ENCODE assay signal across 9 mouse cellular contexts in genomic region chr19:3743362-3743761, GRCm38 (mm10). TPM values are rescaled to one million over a fixed set of nuclear protein-coding genes. Genes with fewer than 3 reads are reported as not detected.
DNase-seq lines count a peak whose midpoint lies in the region; ATAC-seq and TF ChIP-seq lines count a peak whose summit lies in the region.
"Had no signal": no experiment of that assay in that cellular context is flagged by ENCODE, and none has a peak within 500 bp of the region (broad histone marks: within the 10 kb centered on the region; RNA-seq: fewer than 3 reads in every experiment).

No protein-coding gene starts in this region.

- H3K9me3 ChIP-seq in stomach, embryonic 14.5 days (ENCODE audit: control insufficient read depth, low read depth, low read length) = 0 out of 2 replicates have a peak, but pooled peaks cover 7% of the 10 kb centered on the region
- H3K9me3 ChIP-seq in stomach, postnatal 0 days (ENCODE audit: control insufficient read depth, low read length) = no peaks in the 10 kb centered on the region
- peaks cover 7% of the 10 kb centered on the region; the same call in 1 of the 2 replicates for H3K9me3 ChIP-seq in limb, embryonic 12.5 days
- H3K9me3 ChIP-seq: liver, embryonic 15.5 days had no signal

- 68% methylated on average over 7 of the region's 7 CpGs for WGBS in cerebellum, adult 2 months
- whole genome bisulfite sequencing in stomach, embryonic 14.5 days = 79% methylated on average over 7 of the region's 7 CpGs
- WGBS in stomach, postnatal 0 days = 80% methylated on average over 7 of the region's 7 CpGs
- 89% methylated on average over 7 of the region's 7 CpGs for WGBS in limb, embryonic 12.5 days

- H3K4me2 ChIP-seq in stomach, embryonic 14.5 days (replicated peaks; ENCODE audit: low read depth, low read length) = peak overlapping the region; percentile 46
- H3K4me2 ChIP-seq in stomach, postnatal 0 days (replicated peaks; ENCODE audit: low read depth) = no peak overlapping the region
- H3K4me2 ChIP-seq in limb, embryonic 12.5 days = peak overlapping the region; percentile 60

- no peak for TF ChIP-seq EP300 in stomach, postnatal 0 days (optimal IDR thresholded peaks at IDR 0.05)

- peaks cover 4% of the 10 kb centered on the region; the same call in 1 of the 2 replicates for H3K4me1 ChIP-seq in cerebellum, adult 2 months (ENCODE audit: control insufficient read depth, insufficient read depth, low read length)
- H3K4me1 ChIP-seq in stomach, embryonic 14.5 days (ENCODE audit: control insufficient read depth, insufficient read depth, low read length) = no peaks in the 10 kb centered on the region
- no peaks in the 10 kb centered on the region for H3K4me1 ChIP-seq in stomach, postnatal 0 days (replicated peaks; ENCODE audit: control insufficient read depth, insufficient read depth)
- H3K4me1 ChIP-seq in limb, embryonic 12.5 days (replicated peaks) = peaks cover 4% of the 10 kb centered on the region; the same call in 1 of the 2 replicates
- H3K4me1 ChIP-seq: liver, embryonic 15.5 days had no signal

- H3K27me3 ChIP-seq in cerebellum, adult 2 months (ENCODE audit: control insufficient read depth, insufficient read depth, low read length) = no peaks in the 10 kb centered on the region
- no peaks in the 10 kb centered on the region for H3K27me3 ChIP-seq in stomach, embryonic 14.5 days (ENCODE audit: control insufficient read depth, insufficient read depth, low read length)
- H3K27me3 ChIP-seq in stomach, postnatal 0 days (ENCODE audit: control insufficient read depth, insufficient read depth, low read length) = no peaks in the 10 kb centered on the region
- no peaks in the 10 kb centered on the region for H3K27me3 ChIP-seq in limb, embryonic 12.5 days
- H3K27me3 ChIP-seq: liver, embryonic 15.5 days had no signal

- intact Hi-C loops in left cerebral cortex, adult 2 months (cut with DNase I) = no loop called here

- H3K36me3 ChIP-seq in stomach, embryonic 14.5 days (ENCODE audit: control insufficient read depth, insufficient read depth, low read length) = no peaks in the 10 kb centered on the region
- no peaks in the 10 kb centered on the region for H3K36me3 ChIP-seq in stomach, postnatal 0 days (ENCODE audit: control insufficient read depth, insufficient read depth, low read length)
- no peaks in the 10 kb centered on the region for H3K36me3 ChIP-seq in limb, embryonic 12.5 days
- H3K36me3 ChIP-seq: liver, embryonic 15.5 days had no signal

- peak; percentile 28 to 45 for DNase-seq in cerebellum, postnatal 14 days
- DNase-seq in cerebellum, adult 2 months = no peak
- DNase-seq in stomach, postnatal 0 days (ENCODE audit: low spot score) = no peak
- peak; percentile 31 for DNase-seq in retina, embryonic 14.5 days (ENCODE audit: low spot score)
- DNase-seq in left cerebral cortex, adult 2 months (ENCODE audit: extremely low spot score in 1 of 2, low spot score in 2 of 2) = no peak
- DNase-seq in layer of hippocampus, adult 9-11 months = no peak

- no peak for TF ChIP-seq POLR2A in cerebellum, adult 2 months (IDR thresholded peaks at IDR 0.05; ENCODE audit: borderline replicate concordance, insufficient read depth, low read length)

- H3K4me3 ChIP-seq in cerebellum, adult 2 months (replicated peaks; ENCODE audit: insufficient read depth, low read depth, low read length) = no peak overlapping the region
- H3K4me3 ChIP-seq in stomach, embryonic 14.5 days (ENCODE audit: low read depth, low read length) = no peak overlapping the region
- H3K4me3 ChIP-seq in stomach, postnatal 0 days (ENCODE audit: low read depth, low read length) = no peak overlapping the region
- no peak overlapping the region for H3K4me3 ChIP-seq in limb, embryonic 12.5 days (replicated peaks)
- H3K4me3 ChIP-seq in left cerebral cortex, adult 2 months = no peak overlapping the region

- ATAC-seq in stomach, embryonic 14.5 days (ENCODE audit: insufficient number of reproducible peaks, insufficient read depth, low FRiP score, low read depth) = no peak
- no peak for ATAC-seq in stomach, postnatal 0 days (ENCODE audit: low FRiP score, low TSS enrichment)
- no peak for ATAC-seq in limb, embryonic 12.5 days (ENCODE audit: insufficient number of reproducible peaks, insufficient read depth, low FRiP score, low TSS enrichment, low read depth)

- no peak overlapping the region for H3K27ac ChIP-seq in cerebellum, adult 2 months (ENCODE audit: insufficient read depth, low read length)
- H3K27ac ChIP-seq in stomach, embryonic 14.5 days (ENCODE audit: low read length) = no peak overlapping the region
- no peak overlapping the region for H3K27ac ChIP-seq in stomach, postnatal 0 days (replicated peaks)
- no peak overlapping the region for H3K27ac ChIP-seq in limb, embryonic 12.5 days
- H3K27ac ChIP-seq in left cerebral cortex, adult 2 months = no peak overlapping the region
- H3K27ac ChIP-seq: liver, embryonic 15.5 days had no signal

- H3K9ac ChIP-seq in stomach, embryonic 14.5 days (replicated peaks; ENCODE audit: low read depth, low read length) = no peak overlapping the region
- H3K9ac ChIP-seq in stomach, postnatal 0 days (ENCODE audit: low read length) = no peak overlapping the region
- no peak overlapping the region for H3K9ac ChIP-seq in limb, embryonic 12.5 days (replicated peaks)
- H3K9ac ChIP-seq: liver, embryonic 15.5 days had no signal

- no peak for TF ChIP-seq CTCF in cerebellum, adult 2 months (IDR thresholded peaks at IDR 0.05; ENCODE audit: borderline replicate concordance, insufficient read depth, low read depth, low read length)
- no peak for TF ChIP-seq CTCF in stomach, postnatal 0 days (IDR thresholded peaks at IDR 0.05; ENCODE audit: low read depth)
- no peak for TF ChIP-seq CTCF in left cerebral cortex, adult 2 months (IDR thresholded peaks at IDR 0.05)

RNA-seq across cellular contexts. Expression of gene Kmt5b, which starts 23.9 kb away (rescaled TPM):
- 36.9 and 38.3 TPM in 2 replicates for polyA plus RNA-seq in cerebellum, adult 2 months (2012; rRNA removed)
- 40.3 and 41.5 TPM in 2 replicates for polyA plus RNA-seq in stomach, embryonic 14.5 days (2014; fragmentation: Nextera tagmentation; extraction: Ambion mirVana)
- polyA plus RNA-seq in stomach, postnatal 0 days (2015; fragmentation: Nextera tagmentation; extraction: Ambion mirVana) = 11.6 and 12.4 TPM in 2 replicates
- polyA plus RNA-seq in limb, embryonic 12.5 days (2016; fragmentation: Nextera tagmentation; extraction: Ambion mirVana) = 38.3 and 44.2 TPM in 2 replicates
- 10 to 100 TPM; 52.4 to 52.6 TPM for total RNA-seq in left cerebral cortex, adult 2 months (2021)

RNA-seq across cellular contexts. Expression of gene 1810055G02Rik, which starts 35.3 kb away (rescaled TPM):
- polyA plus RNA-seq in cerebellum, adult 2 months (2012; rRNA removed) = 37.2 and 38.2 TPM in 2 replicates
- polyA plus RNA-seq in stomach, embryonic 14.5 days (2014; fragmentation: Nextera tagmentation; extraction: Ambion mirVana) = 37.4 and 44.3 TPM in 2 replicates
- 17.1 and 18.8 TPM in 2 replicates for polyA plus RNA-seq in stomach, postnatal 0 days (2015; fragmentation: Nextera tagmentation; extraction: Ambion mirVana)
- 33.0 and 41.1 TPM in 2 replicates for polyA plus RNA-seq in limb, embryonic 12.5 days (2016; fragmentation: Nextera tagmentation; extraction: Ambion mirVana)
- total RNA-seq in left cerebral cortex, adult 2 months (2021) = 10 to 100 TPM; 31.3 to 38.5 TPM

RNA-seq across cellular contexts. Expression of gene Lrp5, which starts 57.0 kb away (rescaled TPM):
- 3.8 and 3.9 TPM in 2 replicates for polyA plus RNA-seq in cerebellum, adult 2 months (2012; rRNA removed)
- polyA plus RNA-seq in stomach, embryonic 14.5 days (2014; fragmentation: Nextera tagmentation; extraction: Ambion mirVana) = 10.3 and 11.3 TPM in 2 replicates
- polyA plus RNA-seq in stomach, postnatal 0 days (2015; fragmentation: Nextera tagmentation; extraction: Ambion mirVana) = 2.6 and 2.7 TPM in 2 replicates
- polyA plus RNA-seq in limb, embryonic 12.5 days (2016; fragmentation: Nextera tagmentation; extraction: Ambion mirVana) = 7.7 and 8.4 TPM in 2 replicates
- 1 to 10 TPM; 8.3 to 9.3 TPM for total RNA-seq in left cerebral cortex, adult 2 months (2021)

Comparison
In these comparisons a context has a peak if more than half of its experiments do, and no peak if none do; other contexts are left out.
1. DNase-seq: peak in cerebellum, postnatal 14 days (2 of 2) and retina, embryonic 14.5 days (single experiment); none in cerebellum, adult 2 months (0 of 2), stomach, postnatal 0 days (single experiment), left cerebral cortex, adult 2 months (0 of 2) and layer of hippocampus, adult 9-11 months (single experiment).